Mouse (Mus musculus) left cerebral cortex, postnatal 10 days (tissue): ENCODE measurements around the gene 1700008O03Rik. TPM values are rescaled to one million over a fixed set of nuclear protein-coding genes. Genes with fewer than 3 reads are reported as not detected.
A peak's percentile ranks its signal among the peaks of the same experiment; 100 is the strongest.

Experiments
- DNase-seq, 2 experiments: peaks; one replicate each; pipeline ENCODE4 v3.0.0; 2021 to 2022; ENCODE audit warnings: low spot score in 2 of 2, mixed read lengths in 1 of 2; ENCODE audit errors: extremely low spot score in 1 of 2
- intact Hi-C: fragments of 180-260 bp; cut with DNase I; formaldehyde crosslinking; loops from one replicate; pipeline ENCODE4 v1.15.1; 2025
- total RNA-seq, 2 experiments: library from RNA; stranded (reverse); gene quantifications; 2 replicates each; pipeline ENCODE4 v1.2.3; 2021

The 1700008O03Rik gene
- total RNA-seq: 1 to 10 TPM; 2.1 to 2.9 TPM

- intact Hi-C loops: no loop called here
Observed at GRCm38 (mm10) chr7:44385720-44386119, at the start of gene 1700008O03Rik. 1700008O03Rik (minus strand) TSS chr7:44385820.

GRCm38 (mm10) chr7:44434089-44434488 lies 48.5 kb upstream of the 1700008O03Rik start:
- no peak for DNase-seq
- intact Hi-C loops: no loop called here

More at GRCm38 (mm10) chr7:44385720-44386119, at the start of gene 1700008O03Rik:
- no peak for DNase-seq

GRCm38 (mm10) chr7:44433371-44433770 lies 47.8 kb upstream of the 1700008O03Rik start:
- peak in 1 of 2 experiments; percentile 69 for DNase-seq
- intact Hi-C loops: no loop called here

GRCm38 (mm10) chr7:44432550-44432949 lies 46.9 kb upstream of the 1700008O03Rik start:
- intact Hi-C loops: no loop called here
- DNase-seq: no peak

- intact Hi-C loops: no loop called here
- DNase-seq: peak; percentile 56 to 73
Observed at GRCm38 (mm10) chr7:44429534-44430488, 44.2 kb upstream of the 1700008O03Rik start.

- intact Hi-C loops: no loop called here
- peak; percentile 79 to 89 for DNase-seq
Observed at GRCm38 (mm10) chr7:44428968-44429521, 43.4 kb upstream of the 1700008O03Rik start, which contains the start of gene Lrrc4b. Lrrc4b (plus strand) TSS chr7:44429018.

- intact Hi-C loops: no loop called here
- DNase-seq: peak in 1 of 2 experiments; percentile 83
Observed at GRCm38 (mm10) chr7:44428171-44428950, 42.7 kb upstream of the 1700008O03Rik start.

- intact Hi-C loops: no loop called here
- DNase-seq: no peak
Observed at GRCm38 (mm10) chr7:44427666-44428065, 42.0 kb upstream of the 1700008O03Rik start.

GRCm38 (mm10) chr7:44413307-44413706 lies 27.7 kb upstream of the 1700008O03Rik start:
- intact Hi-C loops: no loop called here
- no peak for DNase-seq

GRCm38 (mm10) chr7:44411144-44411543 lies 25.5 kb upstream of the 1700008O03Rik start:
- no peak for DNase-seq
- intact Hi-C loops: no loop called here

- DNase-seq: no peak
- intact Hi-C loops: no loop called here
Observed at GRCm38 (mm10) chr7:44406015-44406355, 20.4 kb upstream of the 1700008O03Rik start.

- intact Hi-C loops: no loop called here
- peak; percentile 96 to 99 for DNase-seq
Observed at GRCm38 (mm10) chr7:44405346-44406014, 19.9 kb upstream of the 1700008O03Rik start.

- intact Hi-C loops: no loop called here
- no peak for DNase-seq
Observed at GRCm38 (mm10) chr7:44401673-44402072, 16.1 kb upstream of the 1700008O03Rik start.

- intact Hi-C loops: no loop called here
- DNase-seq: peak in 1 of 2 experiments; percentile 55
Observed at GRCm38 (mm10) chr7:44398570-44398969, 12.9 kb upstream of the 1700008O03Rik start.

GRCm38 (mm10) chr7:44393284-44393683 lies 7.7 kb upstream of the 1700008O03Rik start:
- intact Hi-C loops: no loop called here
- DNase-seq: no peak

GRCm38 (mm10) chr7:44392341-44392740 lies 6.7 kb upstream of the 1700008O03Rik start:
- no peak for DNase-seq
- intact Hi-C loops: no loop called here

GRCm38 (mm10) chr7:44391831-44392230 lies 6.2 kb upstream of the 1700008O03Rik start:
- intact Hi-C loops: no loop called here

GRCm38 (mm10) chr7:44384716-44385059 lies 932 bp downstream of the 1700008O03Rik start:
- DNase-seq: peak in 1 of 2 experiments; percentile 76
- intact Hi-C loops: no loop called here

More at GRCm38 (mm10) chr7:44391831-44392230, 6.2 kb upstream of the 1700008O03Rik start:
- DNase-seq: no peak
